Mouse (Mus musculus) lung, postnatal 14 days (tissue): ENCODE data around the gene Tnrc6a.
"Not testable (repeated sequence)": the region's sequence is repeated elsewhere in the genome, so short reads cannot be mapped to it uniquely, and the experiment has no call there.

Experiments
- DNase-seq: peaks from one replicate; pipeline ENCODE4 v3.0.0; 2021

Gene Tnrc6a

DNA sequence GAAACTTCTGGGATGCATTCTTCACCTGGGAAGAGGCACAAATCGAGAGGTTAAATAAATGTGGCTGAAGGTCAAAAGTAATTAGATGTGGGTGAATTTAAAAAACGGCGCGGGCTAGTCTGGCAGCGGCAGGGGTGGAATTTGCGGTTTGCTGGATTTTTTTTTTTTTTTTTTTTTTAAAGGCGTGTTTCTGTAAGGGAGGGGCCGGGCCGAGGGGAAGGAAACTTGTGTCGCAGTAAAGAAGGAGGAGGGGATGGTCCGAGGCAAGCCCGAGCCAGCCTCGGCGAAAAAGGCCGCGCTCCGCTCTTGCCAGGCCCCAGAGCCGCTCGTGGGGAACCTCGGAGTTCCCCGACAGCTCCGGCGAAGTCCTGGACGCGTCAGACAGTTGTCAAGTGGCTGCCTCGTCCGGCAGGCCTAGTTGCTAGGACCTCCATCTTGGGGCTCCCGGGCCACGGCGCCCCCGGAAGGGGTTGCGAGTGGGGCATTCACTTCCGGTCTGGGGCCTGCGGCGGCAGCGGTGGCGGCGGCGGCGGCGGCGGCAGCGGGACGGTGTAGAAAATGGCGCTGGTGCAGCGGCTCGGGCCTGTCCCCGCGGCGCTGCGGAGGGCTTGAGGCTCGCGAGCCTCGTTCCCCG lies at the start of gene Tnrc6a:
TSS of gene Tnrc6a (plus strand) at position 221 of the 634 bp plus-strand sequence.
- peak; percentile 93 for DNase-seq

DNA sequence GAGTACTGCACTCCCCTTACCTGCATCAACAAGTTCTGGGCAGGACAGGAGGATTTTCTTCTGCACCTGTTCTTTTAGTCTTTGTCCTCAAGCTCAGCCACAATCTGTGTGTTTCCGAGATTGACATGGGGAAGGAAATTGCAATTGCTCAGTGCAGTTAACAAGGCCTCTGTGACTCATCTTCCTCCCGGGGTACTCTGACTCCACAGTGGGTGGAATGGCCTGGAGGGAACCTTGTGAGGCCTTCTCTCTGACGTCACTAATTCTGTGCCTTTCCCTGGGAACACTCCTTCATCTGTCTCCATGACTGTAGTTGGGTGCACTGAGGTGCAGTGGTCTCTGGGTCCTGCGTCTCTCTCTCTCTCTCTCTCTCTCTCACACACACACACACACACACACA lies 41.4 kb upstream of the Tnrc6a start:
- no peak for DNase-seq

DNA sequence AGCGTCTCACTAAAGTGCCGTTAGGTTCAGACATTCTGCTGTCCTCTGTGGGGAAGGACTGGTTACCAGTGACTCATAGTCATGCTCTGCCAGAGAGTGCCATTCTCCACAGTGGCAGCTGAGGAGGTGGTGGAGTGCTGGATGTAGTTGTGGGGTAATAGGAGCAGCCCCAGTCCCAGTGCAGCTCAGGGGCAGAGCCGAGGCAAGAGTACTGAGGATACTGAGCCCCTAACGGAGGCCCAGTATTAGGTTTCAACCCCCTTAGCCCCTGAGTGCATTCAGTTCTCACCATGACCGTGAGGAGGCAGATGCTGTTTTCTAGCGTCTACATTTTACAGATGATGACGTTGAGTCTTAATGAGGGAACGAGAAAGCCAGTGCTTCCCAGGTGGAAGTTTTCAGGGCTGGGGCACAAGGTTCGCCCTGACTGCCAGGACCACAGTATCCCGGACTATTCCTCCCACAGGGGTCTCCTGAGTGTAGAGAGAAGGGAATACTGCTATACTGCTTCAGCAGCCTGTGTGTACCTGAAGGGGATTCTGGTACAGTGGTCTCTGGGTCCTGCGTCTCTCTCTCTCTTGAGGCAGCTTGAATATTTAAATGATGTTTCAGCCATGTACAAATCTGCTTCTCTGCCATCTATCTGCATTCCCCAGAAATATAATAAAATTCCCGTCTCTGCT lies 40.1 kb upstream of the Tnrc6a start:
- DNase-seq = no peak

DNA sequence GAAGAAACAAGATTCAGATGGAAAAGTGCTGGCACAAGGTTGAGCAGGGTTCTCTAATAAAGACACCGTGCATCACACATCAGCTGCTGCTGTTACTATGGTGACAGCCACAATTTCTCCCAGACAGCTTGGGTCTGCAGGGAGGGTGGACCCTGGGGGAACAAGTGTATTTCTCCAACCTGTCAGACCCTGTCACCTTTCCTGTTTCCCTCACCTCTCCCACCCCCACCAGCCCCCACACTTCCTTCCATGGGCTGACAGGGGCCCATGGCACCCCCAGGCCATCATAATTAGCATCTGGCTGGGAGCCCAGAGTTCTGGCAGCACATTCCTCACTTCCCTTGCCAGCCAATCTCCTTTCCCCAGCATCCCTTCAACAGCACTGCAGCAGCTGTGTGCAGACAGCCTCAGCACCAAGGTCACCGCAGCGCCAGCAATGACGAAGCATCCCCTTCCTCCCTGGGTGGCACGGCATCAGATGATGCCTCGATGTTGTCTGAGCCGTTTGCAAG lies 39.4 kb upstream of the Tnrc6a start:
- DNase-seq = peak; percentile 45

DNA sequence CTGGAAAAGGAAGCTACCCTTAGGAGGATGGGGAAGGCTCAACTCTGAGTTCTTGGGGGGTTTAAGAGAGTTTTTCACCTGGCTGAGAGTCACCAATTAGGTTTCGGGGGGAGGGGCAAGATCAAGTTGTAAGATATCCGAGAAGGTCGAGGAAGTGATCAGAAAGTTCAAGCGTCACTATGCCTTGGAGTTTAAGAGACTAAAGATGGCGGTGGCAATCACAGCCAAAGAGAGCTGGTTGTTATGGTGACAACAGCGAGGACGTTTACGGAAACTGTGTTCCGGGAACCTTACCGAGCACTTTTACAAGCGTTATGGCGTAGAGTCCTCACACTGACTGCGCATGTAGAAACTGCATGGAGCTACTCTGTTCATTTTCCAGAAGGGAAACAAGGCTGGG lies 39.0 kb upstream of the Tnrc6a start:
- no peak for DNase-seq

DNA sequence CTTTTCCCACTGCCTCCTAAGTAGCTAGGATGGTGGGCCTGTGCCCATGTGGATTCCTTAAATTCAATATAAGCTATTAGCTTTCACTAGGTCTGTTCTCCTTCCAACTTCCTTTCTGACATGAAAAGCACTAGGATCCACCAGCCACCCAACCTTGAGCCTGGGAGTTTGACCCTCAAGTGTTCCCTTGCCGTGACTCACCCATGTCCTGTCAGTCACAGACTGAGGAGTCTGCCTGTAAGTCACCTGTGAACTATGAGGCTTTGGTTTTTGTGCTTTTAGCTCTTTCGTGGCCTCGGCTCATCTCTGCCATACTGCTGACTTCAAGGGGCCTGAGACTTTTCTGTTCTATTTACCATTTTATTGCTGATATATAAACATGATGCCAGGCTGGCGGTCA lies 34.8 kb upstream of the Tnrc6a start:
- DNase-seq = no peak

DNA sequence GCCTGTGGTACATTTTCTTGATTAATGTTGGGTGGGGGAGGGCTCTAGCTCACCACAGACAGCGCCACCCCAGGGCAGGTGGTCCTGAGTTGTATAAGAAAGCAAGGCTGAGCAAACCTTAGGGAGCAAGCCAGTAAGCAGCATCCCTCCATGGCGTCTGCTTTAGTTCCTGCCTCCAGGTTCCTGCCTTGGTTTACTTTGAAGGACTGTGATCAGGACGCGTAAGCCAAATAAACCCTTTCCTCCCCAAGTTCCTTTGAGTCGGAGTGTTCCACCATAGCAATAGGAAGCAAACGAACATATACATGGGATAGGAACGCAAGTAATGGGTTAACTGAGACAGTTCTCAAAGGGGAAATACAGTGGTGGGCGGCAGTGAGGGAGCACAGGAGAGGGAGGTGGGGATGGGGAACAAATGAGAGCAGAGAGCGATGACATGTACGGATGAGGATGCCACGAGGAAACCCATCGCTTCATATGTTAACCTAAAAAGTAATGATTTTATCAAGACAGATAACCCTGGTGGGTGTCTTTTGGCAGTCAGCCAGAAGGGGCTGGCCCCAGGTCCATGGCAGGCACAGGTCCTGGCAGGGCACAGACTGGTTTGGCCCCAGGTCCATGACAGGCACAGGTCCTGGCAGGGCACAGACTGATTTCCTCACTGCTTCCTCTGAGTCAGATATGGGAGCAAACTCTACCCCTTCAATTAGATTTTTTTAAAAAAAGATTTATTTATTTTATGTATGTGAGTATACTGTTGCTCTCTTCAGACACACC lies 27.2 kb upstream of the Tnrc6a start:
- peak; percentile 28 for DNase-seq

DNA sequence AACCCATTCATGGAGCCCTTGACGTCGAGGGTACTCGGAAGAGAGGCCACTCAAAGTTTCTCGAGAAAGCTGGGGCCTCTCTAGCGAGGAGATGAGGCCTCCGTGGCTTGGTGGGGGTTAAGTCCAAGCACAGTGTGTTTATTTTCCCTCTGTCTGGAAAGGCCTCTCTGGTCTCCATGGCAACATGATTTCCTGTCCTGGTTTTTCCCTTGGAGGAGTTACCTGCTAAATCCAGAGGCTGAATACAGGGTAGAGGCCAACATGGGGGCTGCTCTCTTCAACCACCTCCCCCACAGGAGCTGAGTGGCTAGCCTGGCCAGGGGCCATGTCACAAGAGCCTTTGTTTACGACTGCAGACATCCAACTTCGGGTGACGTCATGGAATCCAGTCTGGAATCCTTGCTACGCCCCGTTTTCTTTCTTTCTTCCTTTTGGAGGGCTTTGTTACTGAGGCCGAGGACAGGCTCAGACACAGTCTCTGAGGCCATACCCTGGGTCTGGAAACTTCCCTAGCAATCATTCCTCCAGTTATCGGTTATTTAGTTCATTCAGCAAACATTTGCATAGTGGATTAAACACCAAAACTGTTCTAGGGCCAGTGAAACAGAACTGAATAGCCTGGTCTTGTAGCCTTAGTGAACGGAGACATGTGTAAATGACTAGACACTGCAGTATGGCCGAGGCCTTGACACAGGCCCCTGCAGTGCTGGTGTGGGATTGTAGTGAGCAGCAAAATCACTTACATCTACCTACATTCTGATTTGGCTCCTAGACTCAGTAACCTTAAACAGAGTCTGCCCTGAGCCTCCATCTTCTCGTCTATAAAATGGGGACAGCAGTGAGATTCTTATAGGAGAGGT lies 25.6 kb upstream of the Tnrc6a start:
- peak; percentile 88 for DNase-seq

DNA sequence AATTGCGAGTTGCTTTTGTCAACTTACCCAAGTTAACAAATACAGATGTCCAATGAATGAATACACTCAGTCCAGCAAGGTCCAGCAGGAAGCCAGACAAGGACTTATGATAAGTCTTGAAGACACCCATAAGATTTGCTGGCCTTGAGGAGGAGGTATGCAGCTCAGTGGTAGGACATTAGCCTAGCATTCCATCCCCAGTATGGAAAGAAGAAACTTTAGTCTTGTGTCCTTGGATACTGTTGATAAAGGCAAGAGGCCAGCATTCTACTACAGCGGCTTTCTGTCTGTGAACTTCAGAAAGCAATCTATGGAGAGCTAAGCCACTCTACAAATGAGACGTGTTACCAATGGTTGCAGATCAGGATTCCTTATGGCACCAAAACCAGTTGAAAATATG lies 22.4 kb upstream of the Tnrc6a start:
- DNase-seq = no peak

DNA sequence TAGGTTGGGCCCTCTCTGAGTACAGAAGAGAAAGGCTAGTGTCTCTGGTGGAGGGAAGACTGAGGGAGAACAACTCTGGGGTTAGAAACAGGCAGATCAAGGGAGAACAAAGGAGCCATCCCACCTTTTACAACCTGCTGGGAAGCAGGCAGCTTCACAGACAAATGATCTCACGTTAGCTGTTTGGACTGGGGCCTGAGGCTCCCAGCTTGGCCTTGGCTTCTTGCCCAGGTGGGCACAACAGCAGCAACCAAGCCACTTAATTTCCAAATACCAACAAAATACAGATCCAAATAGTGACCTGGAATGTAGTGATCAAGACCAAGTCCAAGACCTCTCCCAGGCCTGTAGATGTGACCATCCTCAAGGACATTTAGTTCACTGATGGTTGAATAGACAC lies 18.3 kb upstream of the Tnrc6a start:
- DNase-seq = not testable (repeated sequence)

DNA sequence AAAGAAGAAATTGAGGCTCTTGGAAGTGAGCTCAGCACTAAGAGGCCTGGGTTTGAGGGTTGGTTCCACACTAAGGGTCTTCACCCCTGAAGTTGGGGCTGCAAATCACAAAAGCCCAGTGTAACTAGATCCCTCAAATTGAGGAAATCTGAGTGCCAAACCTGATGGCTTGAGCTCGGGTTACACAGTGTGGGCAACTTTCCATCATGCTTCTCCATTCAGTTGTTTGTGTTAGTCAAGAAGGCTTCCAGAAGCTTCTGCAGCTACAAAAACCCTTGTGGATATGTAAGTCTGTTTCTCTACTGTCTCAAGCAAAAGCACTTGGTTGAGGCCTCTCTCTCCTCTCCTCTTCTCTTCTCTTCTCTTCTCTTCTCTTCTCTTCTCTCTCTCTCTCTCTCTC lies 17.8 kb upstream of the Tnrc6a start:
- no peak for DNase-seq

DNA sequence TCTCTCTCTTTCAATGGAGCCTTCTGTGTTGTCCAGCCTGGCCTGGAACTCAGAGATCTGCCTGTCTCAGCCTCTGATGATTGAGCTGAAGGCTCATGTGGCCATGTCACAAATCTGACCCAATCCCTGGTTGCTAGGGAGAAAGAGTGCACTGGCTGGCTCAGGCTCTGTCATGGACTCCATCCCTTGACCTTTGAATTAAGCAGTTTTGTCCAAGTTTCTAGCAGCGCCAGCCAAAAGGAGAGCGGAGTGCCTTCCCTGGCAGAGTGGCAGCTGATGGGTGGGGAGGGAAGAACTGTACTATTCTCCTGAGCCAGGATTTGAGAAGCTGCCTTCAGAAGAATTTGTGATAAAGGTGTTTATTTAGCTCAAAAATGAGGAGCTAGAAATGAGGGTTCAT lies 17.4 kb upstream of the Tnrc6a start:
- no peak for DNase-seq

DNA sequence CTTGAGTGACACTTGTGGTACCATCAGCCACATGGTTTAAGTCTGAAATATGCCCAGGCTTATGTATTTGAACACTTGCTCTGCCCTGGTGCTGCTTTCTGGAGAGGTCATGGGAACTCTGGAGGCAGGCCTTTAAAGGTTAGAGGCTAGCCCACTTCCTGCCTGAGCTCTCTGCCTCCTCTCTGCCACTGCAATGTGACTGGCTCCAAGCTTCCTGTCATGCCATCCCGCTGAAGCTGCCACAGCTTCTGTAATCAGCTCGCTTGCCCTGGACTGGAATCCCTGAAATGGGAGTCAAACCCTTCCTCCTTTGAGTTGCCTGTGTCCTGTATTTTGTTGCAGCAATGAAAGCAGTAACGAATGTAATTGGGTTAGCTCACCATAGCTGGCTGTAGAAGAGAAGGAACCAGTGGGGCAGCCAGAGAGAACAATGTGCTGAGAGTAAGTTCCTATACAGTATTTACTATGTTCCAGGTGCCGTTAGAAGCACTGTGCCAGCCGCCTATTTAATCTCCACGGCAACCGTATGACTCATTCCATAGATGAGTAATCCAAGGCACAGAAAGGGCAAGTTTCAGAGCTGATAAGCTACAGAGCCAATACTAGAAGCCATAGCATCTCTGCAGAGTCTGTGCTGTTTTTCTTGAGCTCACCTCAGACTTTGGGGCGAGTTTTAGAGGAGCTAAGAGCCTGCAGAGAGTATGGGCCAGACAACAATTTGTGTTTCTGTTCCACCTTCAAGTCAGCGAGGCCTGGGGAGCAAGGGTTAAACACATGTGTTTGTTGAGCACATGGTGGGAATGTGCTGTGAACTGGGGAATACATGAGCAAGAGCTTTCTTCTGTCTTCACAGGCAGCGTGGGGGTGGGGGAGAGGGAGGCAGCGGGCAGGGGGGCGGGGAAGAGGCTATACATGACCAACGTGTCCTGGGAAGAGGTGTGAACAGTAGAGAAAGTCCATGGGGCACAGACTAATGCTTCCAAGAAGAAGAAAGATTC lies 15.3 kb upstream of the Tnrc6a start:
- DNase-seq = no peak

DNA sequence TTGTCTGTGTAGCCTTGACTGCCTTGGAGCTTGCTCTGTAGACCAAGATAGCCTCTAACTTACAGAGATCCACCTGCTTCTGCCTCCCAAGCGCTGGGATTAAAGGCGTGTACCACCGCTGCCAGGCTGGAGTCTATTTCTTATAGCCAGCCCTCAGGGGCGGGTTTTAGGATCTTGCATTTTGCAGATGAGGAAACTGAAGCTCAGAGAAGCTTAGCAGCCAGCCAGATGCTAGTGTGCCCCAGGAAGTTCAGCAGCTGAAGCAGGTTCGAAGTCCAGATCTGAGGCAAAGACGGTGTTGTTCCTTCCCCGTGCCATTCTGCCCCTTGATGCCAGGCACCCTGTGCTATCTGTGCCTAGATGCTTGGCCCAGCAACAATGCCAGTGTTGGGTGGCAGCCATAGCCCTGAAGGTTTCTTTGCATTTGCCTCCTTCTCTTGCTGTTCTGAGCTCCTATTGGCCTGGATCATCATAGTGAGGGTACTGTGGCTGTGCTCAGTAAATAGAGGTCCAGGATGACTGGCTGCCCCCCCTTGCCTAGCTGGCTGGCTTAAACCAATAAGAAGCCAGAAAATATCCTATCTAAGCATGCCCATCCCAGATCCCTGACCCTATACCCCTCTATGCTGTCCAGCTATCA lies 14.2 kb upstream of the Tnrc6a start:
- DNase-seq = no peak

DNA sequence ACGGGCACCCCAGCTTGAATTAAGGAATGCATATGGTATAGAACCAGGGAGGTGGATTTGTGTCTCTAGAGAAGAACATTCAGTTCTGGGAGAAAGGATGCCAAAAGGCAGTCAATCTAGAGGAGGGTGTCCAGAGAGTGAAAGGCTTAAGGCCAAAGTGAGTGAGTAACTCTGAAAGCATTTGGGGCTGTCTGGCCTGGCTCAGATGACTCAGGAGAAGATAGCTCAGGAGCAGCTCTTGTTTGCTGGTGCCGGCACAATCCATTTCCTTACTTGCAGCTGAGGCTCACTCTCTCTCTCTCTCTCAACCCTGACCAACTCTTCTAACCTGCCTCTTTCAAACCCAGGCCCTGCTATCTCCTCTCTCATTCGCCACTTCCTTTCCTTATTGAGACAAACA lies 13.6 kb upstream of the Tnrc6a start:
- peak; percentile 35 for DNase-seq

DNA sequence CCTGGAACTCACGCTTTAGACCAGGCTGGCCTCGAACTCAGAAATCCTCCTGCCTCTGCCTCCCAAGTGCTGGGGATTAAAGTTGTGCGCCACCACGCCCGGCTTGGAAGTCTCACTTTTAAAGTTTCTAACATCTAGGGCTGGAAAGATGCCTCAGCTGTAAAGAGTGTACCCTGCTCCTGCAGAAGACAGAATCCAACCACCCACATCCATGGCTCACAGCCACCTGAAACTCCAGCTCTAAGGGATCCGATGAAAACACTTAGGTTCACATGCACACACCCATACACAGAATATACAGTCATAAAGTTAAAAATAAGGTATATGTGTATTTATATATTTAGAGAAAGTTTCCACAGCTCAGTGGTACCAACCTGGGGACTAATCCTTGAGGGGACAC lies 10.1 kb upstream of the Tnrc6a start:
- no peak for DNase-seq

DNA sequence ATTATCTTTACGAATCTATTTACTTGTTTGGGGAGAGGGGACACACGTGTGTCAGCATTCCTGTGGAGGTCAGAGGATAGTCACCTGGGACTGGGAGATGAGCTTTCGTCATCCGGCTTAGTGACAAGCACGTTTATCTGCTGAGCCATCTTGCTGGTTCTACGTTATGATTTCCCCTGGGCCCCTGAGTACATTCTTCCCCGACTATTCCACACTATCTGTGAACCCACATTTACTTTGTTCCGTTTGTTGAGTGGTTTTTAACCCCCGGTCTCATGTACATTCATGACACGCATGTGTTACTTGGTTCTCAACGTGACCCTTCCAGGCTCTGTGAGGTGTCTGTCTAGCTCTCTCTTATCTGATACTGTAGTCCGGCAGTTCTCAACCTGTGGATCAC lies 6.9 kb upstream of the Tnrc6a start:
- no peak for DNase-seq

DNA sequence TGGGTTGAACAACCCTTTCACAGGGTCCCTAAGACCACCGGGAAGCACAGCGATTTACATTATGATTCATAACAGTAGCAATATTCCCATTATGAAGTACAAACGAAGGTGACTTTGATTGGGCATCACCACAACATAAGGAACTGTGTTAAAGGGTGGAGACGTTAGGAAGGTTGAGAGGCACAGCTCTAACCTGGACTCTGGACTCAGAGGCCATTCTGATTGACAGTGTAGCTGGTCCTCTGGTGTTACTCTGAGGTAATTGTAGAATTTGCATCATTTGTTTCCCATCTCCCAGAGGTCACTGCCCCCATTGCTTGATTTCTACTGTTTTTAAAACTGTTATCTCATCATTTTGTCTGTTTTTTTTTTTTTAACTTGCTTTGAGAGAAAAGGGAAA lies 6.5 kb upstream of the Tnrc6a start:
- DNase-seq = no peak

DNA sequence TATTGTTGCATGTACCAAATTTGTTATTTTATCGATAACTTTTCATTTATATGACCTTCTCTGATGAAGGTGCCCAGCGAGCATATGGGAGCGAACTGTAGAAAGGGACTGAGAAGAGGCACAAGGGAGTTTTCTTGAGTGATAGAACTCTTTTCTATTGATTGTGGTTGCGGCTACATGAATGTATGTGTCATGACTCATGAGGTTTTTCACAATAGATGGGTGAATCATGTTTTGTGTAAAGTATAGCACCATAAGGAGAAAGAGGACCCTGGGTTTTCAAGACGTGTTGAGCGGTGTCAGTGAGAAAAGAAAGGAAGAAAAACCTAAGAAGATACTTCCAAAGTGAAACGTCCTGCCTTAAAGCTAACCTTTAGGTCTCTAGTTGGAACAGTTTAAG lies 3.2 kb upstream of the Tnrc6a start:
- DNase-seq = no peak

DNA sequence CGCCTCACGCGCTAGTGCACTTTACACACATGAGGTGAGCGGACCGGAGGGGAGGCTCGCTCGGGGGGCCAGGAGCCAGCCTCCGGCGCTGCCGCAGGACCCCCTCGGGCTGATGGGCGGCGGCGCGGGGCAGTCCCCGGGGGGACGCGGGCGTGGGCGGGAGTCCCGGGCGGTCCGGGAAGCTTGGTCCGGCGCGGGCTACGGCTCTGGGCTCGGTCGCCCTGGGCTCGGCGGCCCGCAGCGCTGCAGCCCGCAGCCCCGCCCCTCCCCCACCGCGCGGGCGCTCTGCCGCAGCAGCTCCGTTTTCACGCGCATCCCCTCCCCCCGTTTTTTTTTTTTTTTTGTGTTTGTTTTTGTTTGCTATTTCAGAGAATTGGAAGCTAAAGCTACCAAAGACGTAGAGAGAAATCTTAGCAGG lies 623 bp downstream of the Tnrc6a start:
- DNase-seq = peak; percentile 34

DNA sequence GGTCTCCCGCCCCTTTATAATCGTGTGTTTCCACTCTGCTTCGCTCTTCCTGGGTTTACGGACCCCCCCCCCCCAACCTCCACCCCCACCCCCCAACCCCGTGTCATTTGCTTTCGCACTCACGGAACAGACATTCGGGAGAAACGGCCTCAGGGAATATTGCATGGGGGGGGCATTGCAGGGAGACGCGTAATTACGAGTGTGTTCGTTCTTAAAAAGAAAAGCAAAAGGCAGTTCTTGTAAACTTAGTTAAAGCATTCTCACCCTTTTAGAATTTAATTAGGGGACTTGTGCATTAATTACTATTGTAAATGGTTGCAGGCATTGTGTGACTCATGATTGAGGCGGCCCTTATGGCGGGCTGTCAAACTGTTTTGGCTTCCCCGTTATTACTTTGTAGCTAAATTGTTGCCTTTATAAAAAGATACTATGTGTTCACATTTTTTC lies 1.1 kb downstream of the Tnrc6a start:
- no peak for DNase-seq
